Mouse (Mus musculus): ENCODE results near the gene Cs. TPM values are rescaled to one million over a fixed set of nuclear protein-coding genes. Genes with fewer than 3 reads are reported as not detected.

Gene Cs
- polyA plus RNA-seq, 1 experiment from 2014 or later, result 179 TPM

DNA sequence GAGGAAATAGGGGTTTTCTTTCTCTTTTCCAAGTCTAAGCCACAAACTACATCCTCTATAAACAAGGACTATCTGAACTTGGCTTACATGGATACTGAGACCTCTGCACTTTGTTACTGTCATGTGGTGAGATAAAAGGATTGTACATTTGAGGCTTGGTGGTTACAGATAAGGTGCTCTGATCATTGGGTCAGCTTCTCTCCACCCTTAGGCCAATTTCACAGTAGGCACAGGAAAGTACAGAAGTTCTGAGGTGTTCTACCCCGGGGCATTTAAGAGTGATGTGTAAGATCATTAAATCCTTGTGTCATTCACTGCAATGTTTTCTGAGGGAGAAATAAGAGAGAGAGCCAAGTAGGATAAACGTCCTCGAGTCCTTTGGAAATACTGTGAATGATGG is 937 bp upstream of the Cs start:
- Histone ChIP-seq H3K9ac (peak overlapping the region; percentile 98), H3K9me3 (no peaks in the 10 kb centered on the region)
- 83% methylated on average over 3 of the region's 3 CpGs for WGBS

GRCm38 (mm10) chr10:128338415-128338814 is 881 bp downstream of the Cs start:
- no peak for ATAC-seq (ENCODE audit: insufficient number of reproducible peaks, insufficient read depth, low FRiP score, low TSS enrichment, low read depth)

More for the DNA sequence above, 937 bp upstream of the Cs start:
- Histone ChIP-seq H3K4me1 (peaks cover 25% of the 10 kb centered on the region), H3K4me3 (peak overlapping the region; percentile 99), H3K27me3 (no peaks in the 10 kb centered on the region), H3K4me2 (peak overlapping the region; percentile 91), H3K27ac (no peak overlapping the region; the same call in 1 of the 2 replicates), H3K36me3 (peaks cover 3% of the 10 kb centered on the region; the same call in 1 of the 2 replicates)
- no peak for ATAC-seq (ENCODE audit: insufficient number of reproducible peaks, insufficient read depth, low FRiP score, low TSS enrichment, low read depth)

DNA sequence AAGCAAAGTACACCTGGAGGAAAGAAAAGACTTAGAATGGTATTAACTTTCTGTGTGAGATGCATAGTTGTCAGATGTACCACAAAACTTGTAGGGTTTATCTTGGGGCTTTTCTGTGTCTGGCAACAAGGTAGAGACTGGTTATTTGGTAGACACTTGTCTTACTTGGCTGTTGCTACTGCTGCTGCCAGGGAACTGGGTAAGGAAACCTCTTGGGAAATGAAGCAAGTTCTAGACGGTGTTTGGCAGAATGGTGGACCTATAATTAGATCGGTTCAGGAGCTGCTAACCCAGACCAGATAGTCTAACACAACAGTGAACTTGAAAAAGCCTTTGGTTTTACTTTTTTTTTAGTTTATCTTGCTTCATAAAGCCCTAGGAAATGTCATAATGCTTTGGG is 1.4 kb downstream of the Cs start:
- peaks cover 25% of the 10 kb centered on the region for H3K4me1 ChIP-seq
- peak overlapping the region; percentile 98; the same call in 1 of the 2 replicates for H3K9ac ChIP-seq
- peaks cover 3% of the 10 kb centered on the region; the same call in 1 of the 2 replicates for H3K36me3 ChIP-seq
- H3K27ac ChIP-seq, result no peak overlapping the region
- no peak for ATAC-seq (ENCODE audit: insufficient number of reproducible peaks, insufficient read depth, low FRiP score, low TSS enrichment, low read depth)
- 58% methylated on average over 2 of the region's 2 CpGs for WGBS
- H3K9me3 ChIP-seq, result no peaks in the 10 kb centered on the region
- H3K4me2 ChIP-seq, result peak overlapping the region; percentile 91
- H3K27me3 ChIP-seq, result no peaks in the 10 kb centered on the region
- H3K4me3 ChIP-seq, result peak overlapping the region; percentile 99

More at GRCm38 (mm10) chr10:128338415-128338814, 881 bp downstream of the Cs start:
- WGBS, result 19% methylated on average over 5 of the region's 5 CpGs
- H3K9me3 ChIP-seq, result no peaks in the 10 kb centered on the region
- peaks cover 3% of the 10 kb centered on the region; the same call in 1 of the 2 replicates for H3K36me3 ChIP-seq
- H3K27ac ChIP-seq, result peak overlapping the region; percentile 94
- H3K4me1 ChIP-seq, result peaks cover 25% of the 10 kb centered on the region
- H3K4me3 ChIP-seq, result peak overlapping the region; percentile 99
- H3K9ac ChIP-seq, result peak overlapping the region; percentile 98
- peak overlapping the region; percentile 91 for H3K4me2 ChIP-seq
- H3K27me3 ChIP-seq, result no peaks in the 10 kb centered on the region

DNA sequence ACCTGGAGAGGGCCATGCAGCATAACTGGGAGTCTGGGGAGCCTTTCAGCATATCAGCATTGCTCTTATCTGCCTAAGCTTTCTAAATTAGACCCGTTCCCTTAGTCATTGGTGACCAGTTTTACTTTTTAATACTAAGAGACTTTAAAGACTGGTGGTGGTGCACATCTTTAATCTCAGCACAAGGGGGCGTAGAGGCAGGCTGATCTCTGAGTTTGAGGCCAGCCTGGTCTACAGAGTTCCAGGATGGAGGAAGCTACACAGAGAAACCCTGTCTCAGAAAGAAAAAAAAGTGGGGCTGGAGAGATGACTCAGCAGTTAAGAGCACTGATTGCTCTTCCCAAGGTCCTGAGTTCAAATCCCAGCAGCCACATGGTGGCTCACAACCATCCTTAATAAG is 2.7 kb downstream of the Cs start:
- ATAC-seq (ENCODE audit: insufficient number of reproducible peaks, insufficient read depth, low FRiP score, low TSS enrichment, low read depth), result no peak
- Histone ChIP-seq H3K9ac (no peak overlapping the region), H3K4me2 (no peak overlapping the region), H3K36me3 (peaks cover 3% of the 10 kb centered on the region; the same call in 1 of the 2 replicates), H3K9me3 (no peaks in the 10 kb centered on the region), H3K4me1 (peaks cover 34% of the 10 kb centered on the region), H3K4me3 (no peak overlapping the region), H3K27me3 (no peaks in the 10 kb centered on the region), H3K27ac (no peak overlapping the region)
- WGBS, result 94% methylated on average over 2 of the region's 2 CpGs

- Histone ChIP-seq H3K27me3 (no peaks in the 10 kb centered on the region), H3K27ac (no peak overlapping the region), H3K4me1 (peaks cover 30% of the 10 kb centered on the region), H3K9ac (no peak overlapping the region), H3K9me3 (no peaks in the 10 kb centered on the region), H3K4me3 (no peak overlapping the region), H3K36me3 (peaks cover 3% of the 10 kb centered on the region; the same call in 1 of the 2 replicates), H3K4me2 (no peak overlapping the region)
- no peak for ATAC-seq (ENCODE audit: insufficient number of reproducible peaks, insufficient read depth, low FRiP score, low TSS enrichment, low read depth)
- WGBS, result 91% methylated on average over 1 of the region's 1 CpGs
Measured at GRCm38 (mm10) chr10:128343436-128343835, 5.9 kb downstream of the Cs start.

GRCm38 (mm10) chr10:128344568-128345275 is 7.2 kb downstream of the Cs start:
- peaks cover 7% of the 10 kb centered on the region for H3K36me3 ChIP-seq
- H3K9ac ChIP-seq, result no peak overlapping the region
- no peaks in the 10 kb centered on the region for H3K9me3 ChIP-seq
- WGBS, result 41% methylated on average over 7 of the region's 7 CpGs
- peak overlapping the region; percentile 60; the same call in 1 of the 2 replicates for H3K27ac ChIP-seq
- H3K27me3 ChIP-seq, result no peaks in the 10 kb centered on the region
- ATAC-seq (ENCODE audit: insufficient number of reproducible peaks, insufficient read depth, low FRiP score, low TSS enrichment, low read depth), result 0 out of 2 replicates have a peak, but pooled peaks have one; percentile 52
- H3K4me1 ChIP-seq, result peaks cover 18% of the 10 kb centered on the region
- H3K4me3 ChIP-seq, result no peak overlapping the region
- H3K4me2 ChIP-seq, result peak overlapping the region; percentile 17; the same call in 1 of the 2 replicates

DNA sequence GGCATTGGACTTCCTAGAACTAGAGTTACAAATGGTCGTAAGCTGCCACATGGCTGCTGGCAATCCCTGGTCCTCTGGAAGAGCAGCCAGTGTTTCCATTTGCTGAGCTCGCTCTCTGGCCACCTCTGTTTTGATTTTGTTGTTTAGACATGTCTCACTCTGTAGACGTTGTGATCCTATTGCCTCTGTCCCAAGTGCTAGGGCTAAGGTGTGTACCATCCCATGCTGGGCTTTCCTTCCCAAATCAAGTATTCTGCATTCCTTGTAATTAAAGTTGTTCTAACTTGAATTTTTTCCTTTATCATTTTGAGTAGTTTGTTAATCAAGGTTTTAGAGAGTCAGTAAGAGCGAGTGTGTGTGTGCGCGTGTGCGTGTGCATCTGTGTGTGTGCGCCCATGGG is 10.0 kb downstream of the Cs start:
- Histone ChIP-seq H3K9ac (no peak overlapping the region), H3K4me3 (no peak overlapping the region), H3K4me2 (no peak overlapping the region), H3K27me3 (no peaks in the 10 kb centered on the region), H3K4me1 (peaks cover 13% of the 10 kb centered on the region), H3K36me3 (peaks cover 32% of the 10 kb centered on the region), H3K9me3 (no peaks in the 10 kb centered on the region), H3K27ac (no peak overlapping the region)
- WGBS, result 90% methylated on average over 8 of the region's 8 CpGs
- no peak for ATAC-seq (ENCODE audit: insufficient number of reproducible peaks, insufficient read depth, low FRiP score, low TSS enrichment, low read depth)

DNA sequence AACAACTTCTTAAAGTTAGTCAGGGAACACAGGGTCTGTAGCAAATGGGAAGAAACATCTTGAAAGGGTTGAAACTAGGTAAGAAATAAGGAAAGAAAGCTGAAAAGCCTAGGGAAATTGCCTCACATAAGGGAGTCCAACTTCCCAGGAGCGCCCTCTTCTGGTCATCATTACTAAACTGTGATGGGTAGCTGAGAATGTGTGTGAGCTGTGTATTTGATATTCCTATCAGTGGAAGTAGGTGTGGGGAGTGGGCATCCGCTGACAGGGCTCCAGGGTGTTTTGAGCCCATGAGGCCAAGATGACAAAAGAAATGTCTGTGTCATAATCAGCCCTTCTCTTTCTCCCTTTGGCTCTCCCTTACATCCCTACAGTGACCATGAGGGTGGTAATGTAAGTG is 21.3 kb downstream of the Cs start:
- H3K4me2 ChIP-seq, result no peak overlapping the region
- H3K27me3 ChIP-seq, result no peaks in the 10 kb centered on the region
- no peaks in the 10 kb centered on the region for H3K4me1 ChIP-seq
- no peak overlapping the region for H3K9ac ChIP-seq
- H3K9me3 ChIP-seq, result no peaks in the 10 kb centered on the region
- peaks cover 91% of the 10 kb centered on the region for H3K36me3 ChIP-seq
- H3K4me3 ChIP-seq, result no peak overlapping the region
- WGBS, result 54% methylated on average over 2 of the region's 2 CpGs
- no peak overlapping the region for H3K27ac ChIP-seq
- ATAC-seq (ENCODE audit: insufficient number of reproducible peaks, insufficient read depth, low FRiP score, low TSS enrichment, low read depth), result no peak

DNA sequence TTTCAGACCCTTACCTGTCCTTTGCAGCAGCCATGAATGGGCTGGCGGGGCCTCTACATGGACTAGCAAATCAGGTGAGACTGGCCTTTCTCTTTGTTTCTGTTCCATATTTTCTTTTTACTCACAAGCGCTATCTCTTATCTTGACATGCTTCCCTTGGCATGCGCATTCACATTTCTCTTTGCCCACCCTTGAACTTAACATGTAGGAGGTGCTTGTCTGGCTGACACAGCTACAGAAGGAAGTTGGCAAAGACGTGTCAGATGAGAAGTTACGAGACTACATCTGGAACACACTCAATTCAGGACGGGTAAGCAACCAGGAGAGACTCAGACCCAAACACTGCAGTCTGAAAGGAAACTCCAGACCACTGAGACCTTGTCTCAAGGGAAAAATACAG is 21.7 kb downstream of the Cs start:
- Histone ChIP-seq H3K9ac (no peak overlapping the region), H3K4me1 (no peaks in the 10 kb centered on the region), H3K27ac (no peak overlapping the region), H3K4me3 (no peak overlapping the region), H3K4me2 (no peak overlapping the region), H3K36me3 (peaks cover 90% of the 10 kb centered on the region), H3K27me3 (no peaks in the 10 kb centered on the region), H3K9me3 (no peaks in the 10 kb centered on the region)
- no peak for ATAC-seq (ENCODE audit: insufficient number of reproducible peaks, insufficient read depth, low FRiP score, low TSS enrichment, low read depth)
- 93% methylated on average over 6 of the region's 6 CpGs for WGBS

GRCm38 (mm10) chr10:128361836-128362235 is 24.3 kb downstream of the Cs start:
- Histone ChIP-seq H3K36me3 (peaks cover 84% of the 10 kb centered on the region), H3K4me1 (no peaks in the 10 kb centered on the region), H3K4me2 (no peak overlapping the region), H3K4me3 (no peak overlapping the region), H3K9me3 (no peaks in the 10 kb centered on the region), H3K27me3 (no peaks in the 10 kb centered on the region), H3K9ac (no peak overlapping the region), H3K27ac (no peak overlapping the region)
- no peak for ATAC-seq (ENCODE audit: insufficient number of reproducible peaks, insufficient read depth, low FRiP score, low TSS enrichment, low read depth)
- 89% methylated on average over 6 of the region's 6 CpGs for WGBS

DNA sequence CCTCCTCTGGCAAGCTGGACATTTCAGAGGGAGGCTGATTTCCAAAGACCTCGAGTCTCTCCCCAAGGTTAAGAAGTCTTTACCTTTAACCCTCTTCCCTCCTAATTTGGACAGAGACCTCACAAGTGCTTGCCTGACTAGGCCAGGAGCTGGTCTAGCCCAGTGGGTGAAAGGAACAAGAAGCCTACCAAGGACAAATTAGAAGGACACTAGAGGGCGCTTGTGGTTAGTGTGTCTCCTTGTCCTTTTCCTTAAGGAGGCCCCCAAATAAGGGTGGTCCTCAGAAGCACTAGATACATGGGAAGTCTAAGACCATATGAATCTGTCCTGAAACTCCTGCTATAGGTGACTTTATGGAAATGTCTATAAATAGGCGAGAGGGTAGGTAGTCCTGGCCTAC is 25.0 kb downstream of the Cs start:
- Histone ChIP-seq H3K27ac (no peak overlapping the region; the same call in 1 of the 2 replicates), H3K4me1 (peaks cover 2% of the 10 kb centered on the region), H3K4me3 (no peak overlapping the region), H3K9ac (peak overlapping the region; percentile 40; the same call in 1 of the 2 replicates), H3K9me3 (no peaks in the 10 kb centered on the region), H3K36me3 (peaks cover 78% of the 10 kb centered on the region), H3K4me2 (no peak overlapping the region), H3K27me3 (no peaks in the 10 kb centered on the region)
- WGBS, result 49% methylated on average over 3 of the region's 3 CpGs
- 0 out of 2 replicates have a peak, but pooled peaks have one; percentile 59 for ATAC-seq (ENCODE audit: insufficient number of reproducible peaks, insufficient read depth, low FRiP score, low TSS enrichment, low read depth)

DNA sequence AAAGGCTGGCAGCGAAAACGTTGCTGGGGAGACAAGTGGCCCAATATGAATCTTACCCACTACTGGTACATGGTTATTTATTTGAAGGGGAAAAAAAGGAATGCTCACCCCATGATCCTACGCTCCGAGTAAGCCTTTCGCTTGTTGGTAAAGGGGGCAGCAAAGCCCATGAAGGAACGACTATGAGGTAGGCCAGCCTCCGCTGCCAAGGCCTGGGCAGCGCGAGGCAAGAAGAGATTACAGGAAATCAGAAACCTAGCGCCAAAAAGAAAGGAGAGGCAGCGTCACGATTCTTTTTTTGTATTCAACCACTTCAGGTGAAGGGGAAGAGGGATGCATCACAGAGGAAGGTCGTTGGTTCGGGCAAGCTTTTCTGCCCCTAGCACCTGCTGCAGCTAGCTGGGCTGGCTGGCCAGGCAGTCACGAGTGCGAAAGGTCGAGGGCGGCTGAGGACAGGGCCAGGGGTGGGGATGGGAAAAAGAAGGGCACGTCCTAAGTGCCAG is 30.4 kb downstream of the Cs start:
- WGBS, result 15% methylated on average over 19 of the region's 19 CpGs
- Histone ChIP-seq H3K27ac (peak overlapping the region; percentile 96), H3K36me3 (peaks cover 25% of the 10 kb centered on the region), H3K27me3 (no peaks in the 10 kb centered on the region), H3K4me1 (peaks cover 14% of the 10 kb centered on the region), H3K9ac (peak overlapping the region; percentile 85), H3K9me3 (no peaks in the 10 kb centered on the region), H3K4me2 (peak overlapping the region; percentile 89), H3K4me3 (peak overlapping the region; percentile 70)
- ATAC-seq (ENCODE audit: insufficient number of reproducible peaks, insufficient read depth, low FRiP score, low TSS enrichment, low read depth), result no peak
